Mouse (Mus musculus) myocyte (in vitro differentiated cells): Measurements from ENCODE around the gene Hist1h3f.

Experiments used
- CEBPB ChIP-seq: IDR thresholded peaks from 2 replicates; pipeline ENCODE4 v1.6.1; 2011; ENCODE audit warnings: mild to moderate bottlenecking, moderate library complexity; ENCODE audit not compliant: poor library complexity, insufficient read depth, severe bottlenecking
- E2F4 ChIP-seq: IDR thresholded peaks from one replicate; pipeline ENCODE4 v1.6.1; 2011; ENCODE audit warnings: mild to moderate bottlenecking, control low read depth, moderate library complexity; ENCODE audit not compliant: insufficient read depth
- MAX ChIP-seq: IDR thresholded peaks from one replicate; pipeline ENCODE4 v1.6.1; 2011; ENCODE audit warnings: low read depth, mild to moderate bottlenecking, control low read depth
- MYOD1 ChIP-seq, 3 experiments: IDR thresholded peaks; one replicate each; pipeline ENCODE4 v1.6.1; 2011; ENCODE audit warnings: control low read depth in 2 of 3, low read depth in 2 of 3, mild to moderate bottlenecking in 2 of 3, moderate library complexity in 1 of 3; ENCODE audit not compliant: insufficient read length in 2 of 3, control insufficient read depth in 1 of 3
- MYOG ChIP-seq, 3 experiments: IDR thresholded peaks; one replicate each; pipeline ENCODE4 v1.6.1; 2011; ENCODE audit warnings: control low read depth in 2 of 3, low read depth in 2 of 3, mild to moderate bottlenecking in 2 of 3; ENCODE audit not compliant: insufficient read length in 2 of 3, control insufficient read depth in 1 of 3, insufficient read depth in 1 of 3
- POLR2A ChIP-seq: IDR thresholded peaks from one replicate; pipeline ENCODE4 v1.6.1; 2011; ENCODE audit warnings: low read depth, mild to moderate bottlenecking, control low read depth, moderate library complexity; ENCODE audit not compliant: insufficient read length
- POLR2AphosphoS2 ChIP-seq: IDR thresholded peaks from one replicate; pipeline ENCODE4 v1.6.1; 2011; ENCODE audit warnings: low read depth, control low read depth; ENCODE audit not compliant: insufficient read length
- REST ChIP-seq: IDR thresholded peaks from one replicate; pipeline ENCODE4 v1.6.1; 2011; ENCODE audit warnings: mild to moderate bottlenecking, control low read depth, moderate library complexity; ENCODE audit not compliant: insufficient read depth, insufficient read length
- TCF12 ChIP-seq: IDR thresholded peaks from one replicate; pipeline ENCODE4 v1.6.1; 2011; ENCODE audit warnings: mild to moderate bottlenecking, control low read depth; ENCODE audit not compliant: poor library complexity, insufficient read depth, severe bottlenecking
- TCF3 ChIP-seq: IDR thresholded peaks from one replicate; pipeline ENCODE4 v1.6.1; 2011; ENCODE audit warnings: low read depth, control low read depth; ENCODE audit not compliant: insufficient read length
- USF1 ChIP-seq: IDR thresholded peaks from one replicate; pipeline ENCODE4 v1.6.1; 2011; ENCODE audit warnings: low read depth, mild to moderate bottlenecking, control low read depth, moderate library complexity

DNA sequence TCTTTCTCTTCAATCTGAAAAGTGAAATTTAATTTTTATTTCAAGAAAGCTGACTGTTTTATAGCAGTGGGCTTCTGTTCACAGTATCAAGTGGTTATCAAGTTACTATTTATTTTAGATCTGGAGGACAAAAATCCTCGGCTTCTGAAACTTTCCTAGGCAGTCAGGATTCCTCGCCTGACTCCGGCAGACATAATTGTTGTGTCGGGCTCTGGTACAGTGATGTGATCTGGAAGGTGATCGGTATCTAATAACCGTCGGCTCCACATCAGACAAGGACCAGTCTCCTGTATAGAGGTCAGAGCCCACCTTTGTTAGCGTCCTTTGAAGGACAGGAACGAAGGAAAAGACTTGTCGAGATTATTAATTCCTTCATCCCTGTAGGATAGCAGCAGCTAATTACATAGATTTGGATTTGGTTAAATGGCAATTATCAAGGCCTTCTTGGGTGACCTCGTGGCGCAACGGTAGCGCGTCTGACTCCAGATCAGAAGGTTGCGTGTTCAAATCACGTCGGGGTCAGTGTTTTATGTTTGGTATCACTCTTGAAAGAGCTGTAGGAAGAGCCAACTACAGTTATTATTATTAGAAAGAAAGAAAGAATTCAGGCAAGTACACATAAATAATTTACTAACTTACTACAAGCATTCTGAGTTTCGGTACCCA, 46.1 kb upstream of the Hist1h3f start:
- TF ChIP-seq TCF12 = no peak
- TF ChIP-seq TCF3 = no peak
- no peak for TF ChIP-seq USF1
- no peak for TF ChIP-seq POLR2A
- TF ChIP-seq MYOD1 (IDR thresholded peaks at IDR 0.05; ENCODE audit: control insufficient read depth in 1 of 3, insufficient read length in 2 of 3, low read depth in 2 of 3) = no peak
- no peak for TF ChIP-seq REST
- no peak for TF ChIP-seq MAX
- no peak for TF ChIP-seq E2F4
- no peak for TF ChIP-seq MYOG (IDR thresholded peaks at IDR 0.05; ENCODE audit: control insufficient read depth in 1 of 3, insufficient read depth in 1 of 3, insufficient read length in 2 of 3, low read depth in 2 of 3)
- TF ChIP-seq POLR2AphosphoS2 = no peak
- TF ChIP-seq CEBPB = no peak
